Mouse (Mus musculus) stomach, embryonic 14.5 days (tissue): Measurements from ENCODE around the gene D330020A13Rik. TPM values are rescaled to one million over a fixed set of nuclear protein-coding genes. Genes with fewer than 3 reads are reported as not detected.

Experiments
- ATAC-seq: fragments of 200-750 bp; cut with Nextera tagmentation; 2 replicates; pipeline ENCODE4 v1.8.0; 2017; ENCODE audit warnings: low read depth, moderate TSS enrichment; ENCODE audit not compliant: insufficient number of reproducible peaks, insufficient read depth, low FRiP score
- H3K27ac ChIP-seq: fragments of 300-500 bp; sonication (generic); 2 replicates; pipeline ENCODE4 v1.5.1; 2014; ENCODE audit warnings: mild to moderate bottlenecking, low read length, moderate library complexity, mixed read lengths
- H3K27me3 ChIP-seq: fragments of 300-500 bp; sonication (generic); 2 replicates; pipeline ENCODE4 v1.6.1; 2014; ENCODE audit warnings: low read length, control low read depth, mixed read lengths; ENCODE audit not compliant: control insufficient read depth, insufficient read depth
- H3K36me3 ChIP-seq: fragments of 300-500 bp; sonication (generic); 2 replicates; pipeline ENCODE4 v1.6.1; 2014; ENCODE audit warnings: mild to moderate bottlenecking, control low read depth, low read length, moderate library complexity, mixed read lengths; ENCODE audit not compliant: control insufficient read depth, insufficient read depth
- H3K4me1 ChIP-seq: fragments of 300-500 bp; sonication (generic); 2 replicates; pipeline ENCODE4 v1.6.1; 2014; ENCODE audit warnings: low read length, control low read depth, mixed read lengths; ENCODE audit not compliant: control insufficient read depth, insufficient read depth
- H3K4me2 ChIP-seq: fragments of 300-500 bp; sonication (generic); replicated peaks from 2 replicates; pipeline ENCODE4 v1.6.1; 2014; ENCODE audit warnings: low read depth, low read length, control low read depth
- H3K4me3 ChIP-seq: fragments of 300-500 bp; sonication (generic); 2 replicates; pipeline ENCODE4 v1.5.1; 2014; ENCODE audit warnings: low read depth, low read length, control low read depth
- H3K9ac ChIP-seq: fragments of 300-500 bp; sonication (generic); replicated peaks from 2 replicates; pipeline ENCODE4 v1.6.1; 2014; ENCODE audit warnings: low read depth, mild to moderate bottlenecking, control low read depth, low read length, moderate library complexity, mixed read lengths
- H3K9me3 ChIP-seq: fragments of 300-500 bp; sonication (generic); 2 replicates; pipeline ENCODE4 v1.6.1; 2016; ENCODE audit warnings: low read depth, low read length, control low read depth; ENCODE audit not compliant: control insufficient read depth
- WGBS: fragments of 180-500 bp; shearing (Covaris S2); extraction: QIAGEN DNeasy Blood & Tissue Kit; methylation state at CpG from one replicate; pipeline ENCODE4 v1.1.7; 2014; 5-methylcytosine and 5-hydroxymethylcytosine counted together
- polyA plus RNA-seq: library from polyadenylated mRNA; unstranded; fragments of >200 nt; fragmentation: Nextera tagmentation; extraction: Ambion mirVana; gene quantifications from 2 replicates; pipeline ENCODE4 v1.2.1, GENCODE M21; 2014

D330020A13Rik gene
- polyA plus RNA-seq: not detected in 2 replicates

GRCm38 (mm10) chr6:120294056-120294784, at the start of gene D330020A13Rik, which contains the start of gene B4galnt3:
D330020A13Rik (plus strand) TSS chr6:120294364.
B4galnt3 (minus strand) TSS chr6:120294559.
- Histone ChIP-seq H3K4me2 (peak within 1 kb of the TSS; percentile 99), H3K4me1 (no peaks in the 10 kb centered on the region), H3K36me3 (no peaks in the 10 kb centered on the region), H3K27me3 (no peaks in the 10 kb centered on the region), H3K4me3 (peak within 1 kb of the TSS; percentile 69), H3K9me3 (no peaks in the 10 kb centered on the region), H3K9ac (peak within 1 kb of the TSS; percentile 15; the same call in 1 of the 2 replicates), H3K27ac (no peak within 1 kb of the TSS)
- peak; percentile 62 for ATAC-seq
- WGBS: under 1% methylated on average over 78 of the region's 79 CpGs

- Histone ChIP-seq H3K9me3 (no peaks in the 10 kb centered on the region), H3K9ac (no peak overlapping the region), H3K4me3 (no peak overlapping the region), H3K4me2 (no peak overlapping the region), H3K27me3 (no peaks in the 10 kb centered on the region), H3K27ac (no peak overlapping the region), H3K4me1 (no peaks in the 10 kb centered on the region), H3K36me3 (no peaks in the 10 kb centered on the region)
- no peak for ATAC-seq
- WGBS: 79% methylated on average over 5 of the region's 5 CpGs
Measured at GRCm38 (mm10) chr6:120246676-120247075, 47.5 kb upstream of the D330020A13Rik start.

- 68% methylated on average over 5 of the region's 5 CpGs for WGBS
- no peak for ATAC-seq
- no peaks in the 10 kb centered on the region for H3K4me1 ChIP-seq
- H3K4me2 ChIP-seq: no peak overlapping the region
- no peaks in the 10 kb centered on the region for H3K36me3 ChIP-seq
- no peak overlapping the region for H3K9ac ChIP-seq
- H3K27ac ChIP-seq: no peak overlapping the region
- no peaks in the 10 kb centered on the region for H3K9me3 ChIP-seq
- no peak overlapping the region for H3K4me3 ChIP-seq
- H3K27me3 ChIP-seq: no peaks in the 10 kb centered on the region
Measured at GRCm38 (mm10) chr6:120249831-120250230, 44.3 kb upstream of the D330020A13Rik start.

GRCm38 (mm10) chr6:120251010-120251409, 43.2 kb upstream of the D330020A13Rik start:
- Histone ChIP-seq H3K36me3 (no peaks in the 10 kb centered on the region), H3K9ac (no peak overlapping the region), H3K4me1 (no peaks in the 10 kb centered on the region), H3K9me3 (no peaks in the 10 kb centered on the region), H3K27me3 (no peaks in the 10 kb centered on the region), H3K4me2 (no peak overlapping the region), H3K4me3 (no peak overlapping the region), H3K27ac (no peak overlapping the region)
- no peak for ATAC-seq
- 85% methylated on average over 7 of the region's 7 CpGs for WGBS

- H3K4me2 ChIP-seq: no peak overlapping the region
- H3K36me3 ChIP-seq: no peaks in the 10 kb centered on the region
Measured at GRCm38 (mm10) chr6:120252741-120253140, 41.4 kb upstream of the D330020A13Rik start.

GRCm38 (mm10) chr6:120254640-120255039, 39.5 kb upstream of the D330020A13Rik start:
- ATAC-seq: peak; percentile 77
- no peak overlapping the region for H3K27ac ChIP-seq
- H3K9me3 ChIP-seq: no peaks in the 10 kb centered on the region
- no peaks in the 10 kb centered on the region for H3K4me1 ChIP-seq
- 37% methylated on average over 4 of the region's 4 CpGs for WGBS
- no peak overlapping the region for H3K4me3 ChIP-seq
- H3K27me3 ChIP-seq: no peaks in the 10 kb centered on the region
- H3K4me2 ChIP-seq: no peak overlapping the region
- H3K36me3 ChIP-seq: no peaks in the 10 kb centered on the region
- H3K9ac ChIP-seq: no peak overlapping the region

More at GRCm38 (mm10) chr6:120252741-120253140, 41.4 kb upstream of the D330020A13Rik start:
- Histone ChIP-seq H3K9ac (no peak overlapping the region), H3K4me1 (no peaks in the 10 kb centered on the region), H3K27me3 (no peaks in the 10 kb centered on the region), H3K4me3 (no peak overlapping the region), H3K27ac (no peak overlapping the region), H3K9me3 (no peaks in the 10 kb centered on the region)
- no peak for ATAC-seq
- 75% methylated on average over 2 of the region's 2 CpGs for WGBS

- Histone ChIP-seq H3K9ac (no peak overlapping the region), H3K9me3 (no peaks in the 10 kb centered on the region), H3K27ac (no peak overlapping the region), H3K4me3 (no peak overlapping the region), H3K4me1 (no peaks in the 10 kb centered on the region), H3K36me3 (no peaks in the 10 kb centered on the region), H3K27me3 (no peaks in the 10 kb centered on the region), H3K4me2 (no peak overlapping the region)
- WGBS: 52% methylated on average over 4 of the region's 4 CpGs
- no peak for ATAC-seq
Measured at GRCm38 (mm10) chr6:120255144-120255543, 39.0 kb upstream of the D330020A13Rik start.

GRCm38 (mm10) chr6:120255701-120256100, 38.5 kb upstream of the D330020A13Rik start:
- Histone ChIP-seq H3K4me3 (no peak overlapping the region), H3K27ac (no peak overlapping the region), H3K9me3 (no peaks in the 10 kb centered on the region), H3K4me2 (no peak overlapping the region), H3K36me3 (no peaks in the 10 kb centered on the region), H3K9ac (no peak overlapping the region), H3K4me1 (no peaks in the 10 kb centered on the region), H3K27me3 (no peaks in the 10 kb centered on the region)
- WGBS: 79% methylated on average over 12 of the region's 12 CpGs
- ATAC-seq: no peak
